Mouse (Mus musculus) erythroblast, embryonic 14.5 days (primary cell): ENCODE data around the gene Rbm38.

Experiments
- GATA1 ChIP-seq: IDR thresholded peaks from 2 replicates; pipeline ENCODE4 v1.6.1; 2012; ENCODE audit warnings: low read length, inconsistent platforms, mixed read lengths
- TAL1 ChIP-seq: IDR thresholded peaks from 3 replicates; pipeline ENCODE4 v1.6.1; 2012; ENCODE audit warnings: low read length, inconsistent platforms, mixed read lengths

DNA sequence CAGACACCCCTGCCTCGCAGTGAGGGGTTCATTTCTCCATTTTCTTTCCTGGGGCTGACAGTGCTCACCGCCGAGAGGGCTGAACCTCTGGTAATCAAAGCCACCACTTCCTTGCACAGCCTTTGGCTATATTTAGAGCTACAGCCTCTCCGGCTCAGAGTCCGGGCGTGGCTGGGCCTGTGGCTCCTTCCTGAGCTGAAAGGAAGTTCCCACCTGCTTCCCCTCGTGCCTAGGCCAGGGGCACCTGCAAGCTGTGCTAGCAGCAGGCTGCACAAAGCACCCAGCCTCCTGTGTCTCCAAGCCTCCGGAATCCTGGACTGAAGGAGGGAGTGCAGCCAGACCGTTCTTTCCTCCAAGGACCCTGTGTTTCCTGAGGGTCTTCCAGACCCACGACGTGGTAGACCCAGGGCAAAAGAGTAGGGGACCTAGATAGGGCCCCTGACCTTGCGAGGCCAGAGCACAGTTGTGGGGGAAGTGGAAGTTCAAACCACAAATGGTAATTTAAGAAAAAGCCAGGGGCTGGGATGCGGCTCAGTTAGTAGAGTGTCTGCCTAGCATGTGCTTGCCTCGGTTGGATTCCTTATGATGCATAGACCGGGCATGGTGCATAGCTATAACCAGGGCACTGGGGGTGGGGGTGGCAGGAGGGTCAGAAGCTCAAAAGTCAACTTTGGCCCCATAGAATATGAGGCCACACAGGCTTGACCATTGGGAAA is 26.4 kb downstream of the Rbm38 start:
- TF ChIP-seq TAL1 (no peak), GATA1 (no peak)
